Mouse (Mus musculus) liver, embryonic 18 days (tissue): Measurements from ENCODE around the gene Itfg1. TPM values are rescaled to one million over a fixed set of nuclear protein-coding genes. Genes with fewer than 3 reads are reported as not detected.

ENCODE experiments used
- polyA plus RNA-seq: library from polyadenylated mRNA; depleted of rRNA; stranded (reverse); fragments of >200 nt; gene quantifications from 2 replicates; pipeline ENCODE4 v1.2.3, GENCODE M21; 2012; rRNA removed

Gene Itfg1
- 12.6 TPM in 2 replicates for polyA plus RNA-seq

DNA sequence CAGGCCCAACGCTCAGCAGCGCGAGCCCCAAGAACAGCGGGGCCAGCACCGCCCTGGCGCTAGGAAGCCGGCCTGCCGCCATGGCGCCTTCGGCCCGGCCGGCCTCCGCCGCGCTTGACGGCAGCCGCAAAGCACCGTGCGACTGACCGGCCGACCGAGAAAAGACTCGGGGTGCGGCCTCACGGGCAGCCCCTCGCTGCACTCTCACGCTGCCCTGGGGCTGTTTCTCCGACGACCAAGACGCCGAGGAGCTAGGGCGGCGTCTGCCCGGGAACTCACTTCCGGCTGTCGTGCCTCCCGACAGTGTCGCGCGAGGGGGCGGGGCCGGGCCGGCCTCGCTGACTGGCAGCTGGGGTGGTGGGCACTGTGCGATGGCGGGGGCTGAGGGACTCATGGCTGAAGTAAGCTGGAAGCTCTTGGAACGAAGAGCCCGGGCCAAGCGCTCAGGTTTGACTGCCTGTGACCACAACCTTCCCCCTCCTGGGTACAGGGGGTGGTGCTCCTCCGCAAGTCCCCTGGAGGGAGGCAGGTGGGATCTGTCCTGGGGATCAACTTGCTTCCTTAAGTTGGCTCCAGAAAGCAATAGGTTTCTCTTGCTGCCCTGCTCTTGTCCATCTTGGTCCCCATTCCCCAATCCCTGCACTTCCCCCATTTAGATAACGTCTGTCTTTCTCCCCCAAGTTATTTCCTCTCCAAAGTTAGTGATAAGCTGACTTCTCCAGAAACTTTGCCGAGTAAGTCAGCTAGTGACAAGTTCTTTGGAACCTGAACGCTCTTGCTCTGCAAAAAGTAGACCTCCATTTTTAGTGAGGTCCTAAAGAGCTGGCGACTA, at the start of gene Itfg1, which contains the start of gene Phkb:
Itfg1 (minus strand) TSS at position 265 of the 832 bp plus-strand sequence.
Phkb (plus strand) TSS at position 303 of the 832 bp plus-strand sequence.

DNA sequence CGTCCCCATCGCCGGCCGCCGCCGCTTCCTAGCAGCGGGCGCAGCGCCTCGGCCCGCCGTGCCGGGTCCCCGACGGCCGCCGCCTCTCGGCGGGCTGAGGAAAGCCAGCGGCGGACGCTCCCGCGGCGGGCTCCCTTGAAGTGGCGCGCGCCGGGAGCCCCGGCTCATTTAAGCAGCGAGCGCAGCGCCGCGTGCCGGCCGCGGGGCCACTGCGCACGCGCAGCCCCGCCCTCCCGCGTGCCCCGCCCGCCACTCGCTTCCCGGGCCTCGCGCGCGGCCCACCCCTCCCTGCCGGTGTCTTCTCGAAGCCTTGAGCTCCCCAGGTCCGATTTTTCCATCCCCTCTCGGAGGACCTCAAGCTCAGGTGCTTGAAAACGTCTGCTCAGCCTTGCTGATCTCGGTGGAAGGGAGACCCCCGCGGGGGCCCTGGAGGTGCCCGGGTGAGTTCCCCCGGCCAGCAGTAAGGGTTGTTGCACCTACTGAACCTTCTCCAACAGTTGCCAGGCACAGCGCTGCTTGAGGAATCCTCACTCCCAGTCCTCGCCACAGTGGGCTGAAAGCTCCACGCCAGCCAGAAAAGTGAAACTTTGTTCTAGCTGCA, 139.9 kb downstream of the Itfg1 start, which contains the start of gene Neto2:
Neto2 (minus strand) TSS at position 174 of the 601 bp plus-strand sequence.

Other genes with a start within 250 kb of the Itfg1 start
- 0.31 TPM in 2 replicates for gene Neto2, start 140.0 kb downstream of the Itfg1 start, polyA plus RNA-seq
- 5.3 and 5.9 TPM in 2 replicates for gene Phkb, start within 50 bp of the Itfg1 start, polyA plus RNA-seq